Mouse (Mus musculus) ovary, postnatal 36 days (tissue): ENCODE results near the gene Hcrt.

Source experiments
- DNase-seq: peaks from one replicate; pipeline ENCODE4 v3.0.0; 2022; ENCODE audit warnings: low spot score, mixed read lengths

Gene Hcrt

GRCm38 (mm10) chr11:100767871-100768270 lies 5.1 kb upstream of the Hcrt start:
- no peak for DNase-seq

- DNase-seq, result no peak
Observed at GRCm38 (mm10) chr11:100766726-100767125, 4.0 kb upstream of the Hcrt start.

- peak; percentile 85 for DNase-seq
Observed at GRCm38 (mm10) chr11:100761547-100762045, 1.1 kb downstream of the Hcrt start.

- peak; percentile 35 for DNase-seq
Observed at GRCm38 (mm10) chr11:100759611-100760233, 3.0 kb downstream of the Hcrt start, which contains the start of gene Kcnh4. Gene Kcnh4, minus strand, starts transcription at chr11:100759942.

- DNase-seq, result peak; percentile 69
Observed at GRCm38 (mm10) chr11:100758707-100759610, 3.8 kb downstream of the Hcrt start.

GRCm38 (mm10) chr11:100757566-100757965 lies 5.2 kb downstream of the Hcrt start:
- no peak for DNase-seq

GRCm38 (mm10) chr11:100756476-100756875 lies 6.3 kb downstream of the Hcrt start:
- no peak for DNase-seq

GRCm38 (mm10) chr11:100754693-100755057 lies 8.1 kb downstream of the Hcrt start:
- no peak for DNase-seq

GRCm38 (mm10) chr11:100754021-100754692 lies 8.6 kb downstream of the Hcrt start:
- DNase-seq, result no peak

- DNase-seq, result no peak
Observed at GRCm38 (mm10) chr11:100752294-100752693, 10.4 kb downstream of the Hcrt start.

GRCm38 (mm10) chr11:100750127-100750526 lies 12.6 kb downstream of the Hcrt start:
- DNase-seq, result no peak

- no peak for DNase-seq
Observed at GRCm38 (mm10) chr11:100749469-100749868, 13.3 kb downstream of the Hcrt start.

- no peak for DNase-seq
Observed at GRCm38 (mm10) chr11:100748620-100749019, 14.1 kb downstream of the Hcrt start.

- no peak for DNase-seq
Observed at GRCm38 (mm10) chr11:100747114-100747513, 15.6 kb downstream of the Hcrt start.

GRCm38 (mm10) chr11:100746546-100746945 lies 16.2 kb downstream of the Hcrt start:
- no peak for DNase-seq

GRCm38 (mm10) chr11:100745085-100745484 lies 17.6 kb downstream of the Hcrt start:
- peak; percentile 36 for DNase-seq

GRCm38 (mm10) chr11:100741348-100741747 lies 21.4 kb downstream of the Hcrt start:
- no peak for DNase-seq

GRCm38 (mm10) chr11:100738749-100739148 lies 24.0 kb downstream of the Hcrt start:
- DNase-seq, result no peak

GRCm38 (mm10) chr11:100738066-100738604 lies 24.6 kb downstream of the Hcrt start, which contains the start of gene Rab5c:
Gene Rab5c, minus strand, starts transcription at chr11:100738215.
- DNase-seq, result peak; percentile 98

GRCm38 (mm10) chr11:100737105-100737733 lies 25.5 kb downstream of the Hcrt start:
- DNase-seq, result no peak

GRCm38 (mm10) chr11:100736746-100737080 lies 26.0 kb downstream of the Hcrt start:
- no peak for DNase-seq
